Mouse (Mus musculus) forebrain, embryonic 14.5 days (tissue): ENCODE measurements at regions not wholly inside any gene's neighbourhood (a gene's known extent, or its start where the extent isn't known, plus 50 kb on each side); places are given as distances from the start of the nearest gene placed in this dataset.
"Not testable (repeated sequence)": the region's sequence is repeated elsewhere in the genome, so short reads cannot be mapped to it uniquely, and the experiment has no call there.

ENCODE experiments used
- ATAC-seq: fragments of 200-750 bp; cut with Nextera tagmentation; 2 replicates; pipeline ENCODE4 v1.8.0; 2017; ENCODE audit warnings: mild to moderate bottlenecking, moderate library complexity
- DNase-seq: peaks from one replicate; pipeline ENCODE4 v3.0.0-alpha.2; 2015; ENCODE audit warnings: low spot score
- H3K27ac ChIP-seq: fragments of 300-500 bp; sonication (generic); 2 replicates; pipeline ENCODE4 v1.5.1; 2014; ENCODE audit warnings: low read depth, mild to moderate bottlenecking, control low read depth, low read length, moderate library complexity
- H3K27me3 ChIP-seq: fragments of 300-500 bp; sonication (generic); replicated peaks from 2 replicates; pipeline ENCODE4 v1.6.1; 2014; ENCODE audit warnings: low read length, control low read depth, mixed read lengths; ENCODE audit not compliant: control insufficient read depth, insufficient read depth
- H3K36me3 ChIP-seq: fragments of 300-500 bp; sonication (generic); 2 replicates; pipeline ENCODE4 v1.6.1; 2014; ENCODE audit warnings: low read length, control low read depth; ENCODE audit not compliant: control insufficient read depth, insufficient read depth
- H3K4me1 ChIP-seq: fragments of 300-500 bp; sonication (generic); 2 replicates; pipeline ENCODE4 v1.6.1; 2014; ENCODE audit warnings: antibody characterized with exemption, low read length, control low read depth; ENCODE audit not compliant: control insufficient read depth, insufficient read depth
- H3K4me2 ChIP-seq: fragments of 300-500 bp; sonication (generic); 2 replicates; pipeline ENCODE4 v1.6.1; 2014; ENCODE audit warnings: mild to moderate bottlenecking, control low read depth, low read length
- H3K4me3 ChIP-seq: fragments of 300-500 bp; sonication (generic); 2 replicates; pipeline ENCODE4 v1.5.1; 2014; ENCODE audit warnings: low read depth, low read length, control low read depth
- H3K9ac ChIP-seq: fragments of 300-500 bp; sonication (generic); 2 replicates; pipeline ENCODE4 v1.6.1; 2014; ENCODE audit warnings: mild to moderate bottlenecking, low read length, control low read depth, moderate library complexity
- H3K9me3 ChIP-seq: fragments of 300-500 bp; sonication (generic); replicated peaks from 2 replicates; pipeline ENCODE4 v1.6.1; 2016; ENCODE audit warnings: low read length, control low read depth, mixed read lengths; ENCODE audit not compliant: control insufficient read depth
- WGBS: fragments of 180-500 bp; shearing (Covaris S2); extraction: QIAGEN DNeasy Blood & Tissue Kit; methylation state at CpG from one replicate; pipeline ENCODE4 v1.1.7; 2014; 5-methylcytosine and 5-hydroxymethylcytosine counted together

- H3K9me3 ChIP-seq: no peaks in the 10 kb centered on the region
- no peak for ATAC-seq
- WGBS: 71% methylated on average over 1 of the region's 1 CpGs
- no peak overlapping the region for H3K4me2 ChIP-seq
- no peaks in the 10 kb centered on the region for H3K36me3 ChIP-seq
- no peaks in the 10 kb centered on the region for H3K4me1 ChIP-seq
- no peak overlapping the region for H3K27ac ChIP-seq
- no peak overlapping the region for H3K9ac ChIP-seq
- H3K27me3 ChIP-seq: no peaks in the 10 kb centered on the region
- no peak overlapping the region for H3K4me3 ChIP-seq
- no peak for DNase-seq
These were observed 257.7 kb downstream of the Plod2 start for GRCm38 (mm10) chr9:92799695-92800094.

DNA sequence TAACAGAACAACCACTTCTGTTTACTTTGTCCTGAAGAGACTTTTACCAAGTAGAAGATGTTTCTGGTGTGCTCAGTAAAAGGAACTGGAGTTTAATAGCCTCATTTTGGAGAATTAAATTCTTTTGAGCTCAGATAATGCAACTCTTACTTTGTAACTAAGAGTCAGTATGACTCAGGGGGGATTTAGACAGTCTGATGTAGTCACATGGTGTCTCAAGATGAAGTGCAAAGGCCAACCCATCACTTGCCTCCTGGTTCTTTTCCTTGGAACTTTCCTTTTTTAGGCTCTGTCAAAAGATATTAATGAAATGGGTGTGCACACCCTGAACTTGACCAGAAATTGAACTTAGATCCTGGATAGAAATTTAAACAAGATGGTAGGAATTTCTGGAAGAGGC, 267.4 kb downstream of the Plod2 start:
- no peak for DNase-seq
- Histone ChIP-seq H3K4me2 (no peak overlapping the region), H3K9me3 (no peaks in the 10 kb centered on the region), H3K36me3 (no peaks in the 10 kb centered on the region), H3K27ac (no peak overlapping the region), H3K4me3 (no peak overlapping the region), H3K4me1 (no peaks in the 10 kb centered on the region), H3K27me3 (no peaks in the 10 kb centered on the region), H3K9ac (no peak overlapping the region)
- ATAC-seq: no peak

DNA sequence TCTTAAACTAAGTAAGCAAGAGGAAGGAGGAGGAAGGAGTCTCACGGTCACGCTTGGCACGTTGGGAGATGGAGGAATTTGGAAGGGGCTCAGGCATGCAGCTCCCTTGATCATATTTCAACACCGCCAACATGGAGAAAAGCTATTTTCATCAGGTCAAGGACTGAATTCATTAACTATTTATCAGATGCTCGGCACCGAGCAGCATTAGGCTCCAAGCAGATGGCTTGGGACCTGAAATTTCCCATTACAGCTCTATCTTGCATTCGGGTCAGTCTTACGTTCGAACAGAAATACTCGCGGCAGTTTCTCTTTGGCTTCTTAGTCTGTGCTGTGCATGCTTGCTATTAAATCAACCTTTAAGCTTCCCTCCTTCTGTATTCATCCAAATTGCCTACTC, 278.7 kb downstream of the Plod2 start:
- Histone ChIP-seq H3K9ac (no peak overlapping the region), H3K4me2 (no peak overlapping the region), H3K4me1 (no peaks in the 10 kb centered on the region), H3K4me3 (no peak overlapping the region), H3K27ac (no peak overlapping the region), H3K27me3 (no peaks in the 10 kb centered on the region), H3K36me3 (no peaks in the 10 kb centered on the region), H3K9me3 (no peaks in the 10 kb centered on the region)
- 78% methylated on average over 11 of the region's 11 CpGs for WGBS
- ATAC-seq (no peak), DNase-seq (no peak)

DNA sequence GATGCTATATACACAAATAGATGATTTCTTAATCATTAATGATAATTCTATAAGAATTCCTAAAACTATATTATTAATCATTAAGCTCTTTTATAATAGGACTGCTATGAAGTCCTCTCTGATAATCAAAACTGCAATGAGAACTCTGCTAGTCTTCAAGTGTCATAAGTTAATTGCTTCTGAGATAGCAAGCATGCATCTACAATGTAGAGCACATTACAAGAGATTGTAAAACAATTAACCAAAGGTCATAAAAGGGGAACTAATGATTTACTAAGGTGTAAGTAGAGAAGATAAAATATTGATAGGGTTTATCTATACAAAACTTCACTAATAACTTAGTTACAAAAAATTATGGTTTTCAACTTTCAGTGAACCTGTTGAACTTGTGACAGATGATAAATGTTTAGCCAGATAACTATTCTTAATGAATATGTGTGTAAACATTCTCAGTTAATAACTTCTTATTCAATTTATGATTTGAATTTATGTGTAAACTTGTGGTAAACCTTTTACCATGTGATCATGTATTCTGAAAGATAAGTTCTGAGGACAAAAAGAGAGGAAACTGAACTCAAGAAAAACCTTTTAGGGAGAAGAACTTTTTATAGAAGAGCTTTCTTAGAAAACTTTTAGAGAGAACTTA, 284.8 kb downstream of the Plod2 start:
- ATAC-seq (no peak), DNase-seq (no peak)

DNA sequence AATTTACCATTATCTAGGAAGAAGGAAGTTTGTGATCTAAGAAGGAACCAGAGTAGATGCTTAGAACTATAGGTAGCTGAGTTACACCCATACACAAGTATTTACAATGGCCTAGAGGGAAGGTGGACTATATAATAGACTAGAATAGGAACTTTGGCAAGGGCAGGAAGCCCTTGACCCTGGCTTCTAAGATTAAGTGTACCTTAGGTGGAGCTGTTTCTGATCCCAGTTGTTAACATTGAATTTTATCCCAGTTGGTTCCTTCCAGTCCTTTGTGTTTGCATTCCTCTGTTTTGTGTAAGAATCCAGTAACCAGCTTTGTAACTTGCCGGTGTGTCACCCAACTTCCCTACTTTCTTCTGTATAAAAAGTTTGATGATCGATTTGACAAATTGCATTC, 294.1 kb downstream of the Plod2 start:
- H3K27ac ChIP-seq, ATAC-seq: not testable (repeated sequence)
- 94% methylated on average over 2 of the region's 2 CpGs for WGBS

More for the DNA sequence above, 284.8 kb downstream of the Plod2 start:
- H3K27me3 ChIP-seq: no peaks in the 10 kb centered on the region
- H3K9ac ChIP-seq: no peak overlapping the region
- no peak overlapping the region for H3K27ac ChIP-seq
- H3K4me2 ChIP-seq: no peak overlapping the region
- H3K4me3 ChIP-seq: no peak overlapping the region
- H3K9me3 ChIP-seq: no peaks in the 10 kb centered on the region
- H3K4me1 ChIP-seq: no peaks in the 10 kb centered on the region
- no peaks in the 10 kb centered on the region for H3K36me3 ChIP-seq

DNA sequence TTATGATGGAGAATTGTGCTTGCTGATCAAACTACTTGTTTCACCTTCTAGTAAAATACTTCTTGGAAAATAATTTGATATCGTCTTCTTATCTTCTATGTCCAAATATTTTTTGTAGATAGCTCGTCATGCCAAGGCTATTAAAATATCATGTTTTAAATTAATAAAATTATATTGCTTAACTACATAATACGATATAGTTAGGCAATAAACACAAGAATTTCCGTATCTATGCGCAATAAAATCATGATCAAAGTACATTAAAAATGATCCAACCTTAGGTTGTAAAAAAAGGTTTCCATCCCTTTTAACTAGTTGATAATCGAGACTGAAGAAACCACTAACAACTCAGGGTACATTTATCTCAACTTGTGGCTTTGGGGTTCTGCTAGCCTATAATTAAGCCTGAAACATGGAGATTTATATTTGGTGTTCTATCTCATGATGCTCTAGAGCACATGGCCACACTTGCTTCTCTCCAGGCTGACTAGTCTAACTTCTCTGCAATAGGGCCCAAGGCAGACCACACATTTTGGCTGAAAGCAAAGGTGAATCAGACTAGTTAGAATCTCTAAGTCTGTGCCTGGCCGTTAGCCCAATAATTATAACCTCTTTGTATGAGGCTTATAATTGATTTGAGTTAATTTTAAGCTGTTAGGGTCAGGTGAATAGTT, 314.5 kb downstream of the Plod2 start:
- H3K4me2 ChIP-seq: no peak overlapping the region
- DNase-seq: no peak
- 92% methylated on average over 7 of the region's 7 CpGs for WGBS

More for the DNA sequence above, 294.1 kb downstream of the Plod2 start:
- not testable (repeated sequence) for H3K4me1 ChIP-seq, H3K4me2 ChIP-seq, H3K27me3 ChIP-seq, DNase-seq, H3K9ac ChIP-seq, H3K9me3 ChIP-seq, H3K36me3 ChIP-seq, H3K4me3 ChIP-seq

GRCm38 (mm10) chr9:92865822-92866221, 323.8 kb downstream of the Plod2 start:
- H3K9me3 ChIP-seq: no peaks in the 10 kb centered on the region
- H3K4me1 ChIP-seq: no peaks in the 10 kb centered on the region
- no peaks in the 10 kb centered on the region for H3K27me3 ChIP-seq
- H3K9ac ChIP-seq: no peak overlapping the region
- WGBS: 91% methylated on average over 6 of the region's 6 CpGs
- no peak overlapping the region for H3K27ac ChIP-seq
- no peak overlapping the region for H3K4me2 ChIP-seq
- no peaks in the 10 kb centered on the region for H3K36me3 ChIP-seq
- ATAC-seq (no peak), DNase-seq (no peak)
- H3K4me3 ChIP-seq: no peak overlapping the region

More for the DNA sequence above, 314.5 kb downstream of the Plod2 start:
- Histone ChIP-seq H3K27me3 (no peaks in the 10 kb centered on the region), H3K4me3 (no peak overlapping the region), H3K27ac (no peak overlapping the region), H3K36me3 (no peaks in the 10 kb centered on the region), H3K9ac (no peak overlapping the region), H3K9me3 (no peaks in the 10 kb centered on the region), H3K4me1 (no peaks in the 10 kb centered on the region)
- ATAC-seq: no peak

DNA sequence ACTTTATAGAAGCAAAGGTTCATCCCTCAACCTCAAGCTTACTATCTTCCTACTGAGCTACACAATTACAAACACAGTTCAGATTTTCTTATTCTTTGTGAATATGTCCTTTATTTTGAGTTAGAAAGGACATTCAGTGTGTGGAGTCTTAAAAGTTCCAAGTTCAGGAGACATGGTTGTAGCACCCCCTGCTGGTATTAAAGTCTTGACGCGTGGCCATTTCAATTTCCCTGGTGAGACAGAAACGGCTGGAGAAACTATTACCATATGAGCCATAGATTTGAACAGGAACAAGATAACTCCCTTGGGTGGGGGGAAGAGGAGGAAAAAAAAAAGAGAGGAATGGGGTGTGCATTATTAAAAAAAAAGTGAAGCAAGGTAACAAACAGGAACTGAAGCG, 336.6 kb downstream of the Plod2 start:
- Histone ChIP-seq H3K27me3 (no peaks in the 10 kb centered on the region), H3K9me3 (no peaks in the 10 kb centered on the region), H3K27ac (no peak overlapping the region), H3K4me2 (no peak overlapping the region), H3K4me3 (no peak overlapping the region), H3K4me1 (no peaks in the 10 kb centered on the region), H3K9ac (no peak overlapping the region), H3K36me3 (no peaks in the 10 kb centered on the region)
- 53% methylated on average over 4 of the region's 4 CpGs for WGBS
- no peak for ATAC-seq
- DNase-seq: peak; percentile 71

DNA sequence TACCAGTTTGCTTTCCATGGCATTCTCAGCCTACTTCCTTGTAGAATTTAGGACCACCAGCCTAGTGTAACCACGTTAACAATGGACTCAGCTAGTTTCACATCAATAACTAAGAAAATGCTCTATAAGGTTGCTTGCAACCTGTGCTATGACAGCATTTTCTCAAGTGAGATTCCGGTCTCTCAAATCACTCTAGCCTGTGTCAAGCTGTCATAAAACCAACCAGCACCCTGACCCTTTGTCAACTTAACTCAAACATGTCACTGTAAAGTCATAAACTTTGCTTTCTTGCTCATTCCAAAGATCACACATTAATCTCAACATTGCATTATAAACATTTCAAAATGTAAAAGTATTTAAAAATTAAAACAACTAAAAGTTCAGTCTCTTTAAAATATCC, 337.8 kb downstream of the Plod2 start:
- H3K4me1 ChIP-seq: no peaks in the 10 kb centered on the region
- no peak overlapping the region for H3K4me2 ChIP-seq
- no peaks in the 10 kb centered on the region for H3K36me3 ChIP-seq
- H3K27ac ChIP-seq: no peak overlapping the region
- H3K4me3 ChIP-seq: no peak overlapping the region
- H3K9me3 ChIP-seq: no peaks in the 10 kb centered on the region
- no peak for DNase-seq
- no peak overlapping the region for H3K9ac ChIP-seq
- H3K27me3 ChIP-seq: no peaks in the 10 kb centered on the region
- no peak for ATAC-seq
- 89% methylated on average over 2 of the region's 2 CpGs for WGBS
